Mouse (Mus musculus) left cerebral cortex, adult 8-10 months (tissue): ENCODE results near the gene Armh1. TPM values are rescaled to one million over a fixed set of nuclear protein-coding genes. Genes with fewer than 3 reads are reported as not detected.
"Not testable (repeated sequence)": the region's sequence is repeated elsewhere in the genome, so short reads cannot be mapped to it uniquely, and the experiment has no call there.

Source experiments
- DNase-seq, 2 experiments: peaks; one replicate each; pipeline ENCODE4 v3.0.0; 2022; ENCODE audit warnings: low spot score in 2 of 2
- total RNA-seq, 4 experiments: library from RNA; stranded (reverse); gene quantifications; 2 replicates each; pipeline ENCODE4 v1.2.4; 2022

Gene Armh1
- total RNA-seq, 4 experiments from 2014 or later, result 0.32 to 0.91 (median 0.43) TPM

GRCm38 (mm10) chr4:117270278-117270677 is 18.4 kb upstream of the Armh1 start:
- peak in 1 of 2 experiments; percentile 49 for DNase-seq

GRCm38 (mm10) chr4:117267831-117268437 is 16.0 kb upstream of the Armh1 start:
- no peak for DNase-seq

- peak in 1 of 2 experiments; percentile 71 for DNase-seq
These were observed 15.4 kb upstream of the Armh1 start for GRCm38 (mm10) chr4:117267284-117267683.

DNA sequence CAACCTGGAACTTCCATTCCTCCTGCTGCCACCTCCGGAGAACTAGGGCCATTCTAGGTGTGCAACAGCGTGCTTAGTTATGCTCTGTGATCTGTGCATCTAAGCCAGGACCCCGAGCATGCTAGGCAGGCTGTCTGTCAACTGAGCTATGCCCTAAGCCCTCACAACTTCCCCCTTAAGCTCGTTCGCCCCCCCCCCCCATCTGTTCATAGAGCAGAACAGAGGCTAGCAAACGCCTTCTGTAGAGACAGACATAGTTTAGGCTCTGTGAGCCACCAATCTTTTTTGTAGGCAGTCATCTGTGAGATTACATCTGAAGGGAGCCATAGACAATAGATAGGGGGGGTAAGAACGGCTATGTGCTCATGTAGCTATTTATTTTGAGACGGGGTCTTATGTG is 11.1 kb upstream of the Armh1 start:
- no peak for DNase-seq

GRCm38 (mm10) chr4:117262101-117262913 is 10.4 kb upstream of the Armh1 start:
- DNase-seq, result no peak

DNA sequence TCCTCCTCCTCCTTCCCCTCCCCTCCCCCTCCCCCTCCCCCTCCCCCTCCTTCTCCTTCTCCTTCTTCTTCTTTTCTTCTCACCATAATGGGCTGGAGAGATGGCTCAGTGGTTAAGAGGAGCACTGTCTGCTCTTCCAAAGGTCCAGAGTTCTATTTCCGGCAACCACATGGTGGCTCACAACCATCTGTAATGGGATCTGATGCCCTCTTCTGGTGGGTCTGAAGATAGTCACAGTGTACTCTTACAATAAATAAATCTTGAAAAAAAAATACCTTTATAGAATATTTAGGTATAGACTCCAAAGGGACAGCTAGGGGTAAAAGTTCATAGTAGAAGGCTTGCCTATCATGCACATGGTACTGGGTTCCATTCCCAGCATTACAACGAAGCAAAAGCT is 9.3 kb upstream of the Armh1 start:
- DNase-seq, result no peak

- not testable (repeated sequence) for DNase-seq
These were observed 8.0 kb upstream of the Armh1 start for GRCm38 (mm10) chr4:117259909-117260308.

DNA sequence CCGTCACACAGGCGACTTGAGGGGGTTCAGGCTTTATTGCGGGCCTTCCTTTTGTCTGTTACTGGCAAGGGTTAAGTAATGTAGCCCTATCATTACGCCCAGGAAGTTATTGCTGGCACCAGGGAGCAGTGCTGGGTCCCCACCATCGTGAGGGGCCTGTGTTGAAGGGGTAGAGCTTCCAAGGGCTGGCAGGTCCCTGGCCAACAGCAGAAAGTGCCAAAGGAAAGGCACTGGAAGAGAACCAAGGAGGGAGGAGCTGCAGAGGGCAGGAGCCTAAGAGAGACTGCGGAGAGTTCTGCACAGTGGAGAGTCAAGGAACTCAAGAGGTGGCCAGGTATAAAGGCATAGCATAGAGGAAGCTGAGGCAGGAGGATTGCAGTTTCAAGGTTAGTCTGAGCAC is 2.7 kb upstream of the Armh1 start:
- DNase-seq, result no peak

GRCm38 (mm10) chr4:117254017-117254627 is 2.2 kb upstream of the Armh1 start:
- DNase-seq, result no peak

- no peak for DNase-seq
These were observed 1.5 kb upstream of the Armh1 start for GRCm38 (mm10) chr4:117253218-117254016.

GRCm38 (mm10) chr4:117252755-117253154 is 830 bp upstream of the Armh1 start:
- no peak for DNase-seq

DNA sequence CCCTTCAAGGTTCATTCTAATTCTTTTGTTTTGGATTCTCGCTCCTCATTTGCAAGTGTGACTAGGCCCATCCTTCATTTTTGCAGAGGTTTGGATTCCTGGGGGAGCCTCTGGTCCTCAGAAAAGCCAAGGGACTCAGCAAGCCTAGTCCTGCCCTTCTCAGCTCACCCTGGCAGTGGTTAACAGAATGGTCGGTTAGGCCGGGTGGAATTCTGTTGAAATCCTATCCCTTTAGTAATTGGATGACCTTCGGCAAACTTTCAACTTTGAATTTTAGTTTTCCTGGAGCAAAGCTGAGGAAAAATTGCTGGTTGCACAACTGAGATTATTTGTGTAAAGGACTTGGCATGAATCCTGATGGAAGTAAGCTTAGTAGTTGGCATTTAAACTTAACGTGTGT is 426 bp upstream of the Armh1 start:
- DNase-seq, result no peak

DNA sequence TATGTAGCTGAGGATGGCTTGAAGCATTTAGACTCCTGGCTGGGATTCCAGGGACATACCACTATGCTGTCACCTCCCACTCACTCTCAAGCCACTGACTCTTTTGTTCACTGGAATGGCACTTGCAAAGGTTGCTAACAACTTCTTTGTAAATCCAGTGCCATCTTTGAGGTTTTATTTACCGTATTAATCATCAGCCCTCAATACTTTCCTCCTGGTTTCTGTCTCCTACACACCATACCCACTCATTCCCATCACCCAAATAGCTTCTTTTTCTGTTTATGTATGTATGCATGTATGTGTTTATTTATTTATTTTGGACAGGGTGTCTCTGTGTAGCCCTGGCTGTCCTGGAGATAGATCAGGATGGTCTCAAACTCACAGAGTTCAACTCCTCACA is 943 bp downstream of the Armh1 start:
- no peak for DNase-seq

DNA sequence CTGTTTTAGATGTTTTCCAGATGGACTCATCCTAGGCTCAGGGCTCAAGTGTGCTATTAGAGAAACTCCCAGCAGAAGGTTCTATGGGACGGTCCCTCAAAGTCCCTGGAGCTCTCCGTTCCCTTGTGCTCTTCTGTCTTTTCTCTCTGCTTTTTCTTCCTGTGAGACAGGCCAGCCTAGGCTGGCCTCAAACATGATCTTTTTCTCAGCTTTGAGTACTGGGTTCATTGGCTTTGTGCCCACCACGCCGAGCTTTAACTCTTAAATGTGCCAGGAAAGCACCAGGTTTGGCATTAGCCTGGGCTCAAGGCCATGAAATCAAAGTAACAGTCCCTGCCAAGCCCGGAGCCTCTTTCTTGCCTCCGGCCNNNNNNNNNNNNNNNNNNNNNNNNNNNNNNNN is 11.1 kb downstream of the Armh1 start:
- DNase-seq, result no peak

- no peak for DNase-seq
These were observed 12.8 kb downstream of the Armh1 start for GRCm38 (mm10) chr4:117239153-117239552.

DNA sequence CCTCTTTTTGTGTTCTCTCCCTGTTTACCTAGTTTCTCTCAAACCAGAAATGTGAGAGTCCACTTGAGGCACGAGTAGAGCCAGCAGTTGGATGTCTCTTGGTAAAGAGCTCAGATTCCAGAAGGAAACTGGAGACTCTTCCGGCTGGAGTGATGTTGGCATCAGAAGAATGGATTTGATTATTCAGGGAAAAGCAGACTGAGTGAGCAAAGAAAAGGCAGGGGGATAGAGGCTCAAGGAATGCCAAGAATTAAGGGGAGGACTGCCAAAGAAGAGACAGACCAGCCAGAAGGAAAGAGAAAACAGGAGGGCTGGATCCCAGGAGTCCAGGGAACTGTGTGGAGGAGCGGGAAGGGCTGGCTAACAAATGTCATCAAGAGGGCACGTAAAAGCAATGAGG is 16.1 kb downstream of the Armh1 start:
- DNase-seq, result no peak

DNA sequence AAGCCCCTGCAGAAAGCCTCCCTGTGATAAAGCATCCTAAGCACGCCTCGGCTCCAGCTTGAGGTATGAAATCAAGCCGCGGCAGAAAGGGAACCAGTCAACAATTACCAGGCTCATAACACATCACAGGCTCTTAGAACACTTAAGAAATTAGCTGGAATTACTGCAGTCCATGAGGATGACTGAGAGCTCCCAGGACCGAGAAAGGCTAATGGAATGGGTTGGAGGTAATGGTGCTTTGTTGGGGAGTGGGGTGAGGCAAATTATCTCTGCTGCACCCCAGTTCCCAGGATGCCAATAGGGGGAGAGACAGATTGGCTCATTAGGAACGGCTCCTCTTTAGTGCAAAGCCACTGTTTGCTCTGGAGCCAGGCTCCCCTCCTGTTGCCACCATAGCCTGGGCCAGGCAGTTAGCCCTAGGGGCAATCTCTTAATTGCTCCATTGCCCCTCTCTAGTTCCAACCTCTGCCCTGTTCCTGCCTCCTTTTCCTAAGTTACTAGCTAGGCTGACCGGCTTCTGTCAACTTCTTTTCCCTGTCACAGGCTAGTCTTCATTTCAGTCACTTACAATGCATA is 17.7 kb downstream of the Armh1 start:
- no peak for DNase-seq

GRCm38 (mm10) chr4:117231208-117231607 is 20.7 kb downstream of the Armh1 start:
- no peak for DNase-seq

DNA sequence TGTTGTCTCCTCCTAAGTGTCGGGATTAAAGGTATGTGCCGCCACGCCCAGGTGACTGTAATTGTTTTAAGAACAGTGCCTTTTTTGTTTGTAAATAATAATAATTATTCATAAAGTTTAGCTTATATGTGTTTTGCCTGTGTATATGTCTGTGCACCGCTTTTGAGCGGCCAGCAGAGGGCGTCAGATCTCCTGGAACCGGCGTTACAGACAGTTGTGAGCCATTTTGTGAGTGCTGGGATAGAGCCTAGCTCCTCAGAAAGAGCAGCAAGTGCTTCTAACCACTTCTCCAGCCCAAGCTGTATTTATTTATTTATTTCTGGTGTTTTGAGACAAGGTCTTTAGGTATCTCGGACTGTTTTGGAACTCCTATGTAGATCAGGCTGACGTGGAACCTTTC is 21.6 kb downstream of the Armh1 start:
- DNase-seq, result no peak

DNA sequence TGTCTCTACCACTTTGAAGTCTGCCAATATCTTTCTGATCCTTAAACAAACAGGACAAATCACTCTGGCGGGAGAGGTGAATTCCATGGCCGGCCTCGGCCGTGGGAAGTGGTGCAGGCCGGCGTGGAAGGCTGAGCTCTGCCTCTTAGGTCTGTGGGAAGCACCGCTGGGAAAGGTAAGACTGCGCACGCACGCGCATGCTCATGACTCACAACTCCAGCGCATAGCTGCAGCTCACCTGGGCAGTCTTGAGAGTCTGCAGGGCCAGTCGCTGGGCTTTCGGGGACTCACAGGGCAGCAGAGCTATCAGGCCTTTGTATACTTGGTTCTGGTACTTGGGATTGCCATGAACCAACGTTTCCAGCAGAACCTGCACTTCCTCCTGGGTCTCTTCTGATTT is 22.3 kb downstream of the Armh1 start:
- no peak for DNase-seq

DNA sequence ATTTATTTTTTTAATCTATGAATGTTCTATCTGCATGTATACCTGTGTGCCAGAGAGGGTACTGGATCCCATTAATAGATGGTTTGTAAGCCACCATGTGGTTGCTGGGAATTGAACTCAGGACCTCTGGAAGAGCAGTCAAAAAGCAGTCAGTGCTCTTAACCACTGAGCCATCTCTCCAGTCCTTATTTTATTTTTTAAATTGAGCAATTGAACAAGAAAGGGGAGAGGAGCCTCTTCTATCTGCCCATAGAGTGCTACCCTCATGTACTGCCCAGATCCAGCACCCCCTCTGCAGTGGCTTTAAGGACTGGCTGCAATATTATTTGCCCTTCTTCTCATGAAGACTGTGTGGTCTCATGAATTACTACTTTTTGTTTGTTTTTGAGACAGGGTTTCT is 26.7 kb downstream of the Armh1 start:
- DNase-seq, result no peak
